Mouse (Mus musculus) megakaryocyte progenitor cell, adult 5-6 weeks (primary cell): Measurements from ENCODE around the gene Cog2. TPM values are rescaled to one million over a fixed set of nuclear protein-coding genes. Genes with fewer than 3 reads are reported as not detected.

Experiments
- ATAC-seq: replicated peaks from 2 replicates; pipeline ENCODE4 v1.8.0; 2016; ENCODE audit warnings: mild to moderate bottlenecking, moderate TSS enrichment, inconsistent platforms; ENCODE audit not compliant: poor library complexity
- total RNA-seq, 2 experiments: library from RNA; stranded (forward) in 1 of 2; stranded (reverse) in 1 of 2; fragments of 157-497, 149-512 nt in 1 of 2; fragments of 200-1000 nt in 1 of 2; gene quantifications; 2 replicates each; pipeline versions ENCODE4 v1.2.3 to v1.2.4; 2015 to 2017

The Cog2 gene
- total RNA-seq (2015) (9.3 and 12.8 TPM in 2 replicates), total RNA-seq (2017) (20.9 and 27.4 TPM in 2 replicates)

DNA sequence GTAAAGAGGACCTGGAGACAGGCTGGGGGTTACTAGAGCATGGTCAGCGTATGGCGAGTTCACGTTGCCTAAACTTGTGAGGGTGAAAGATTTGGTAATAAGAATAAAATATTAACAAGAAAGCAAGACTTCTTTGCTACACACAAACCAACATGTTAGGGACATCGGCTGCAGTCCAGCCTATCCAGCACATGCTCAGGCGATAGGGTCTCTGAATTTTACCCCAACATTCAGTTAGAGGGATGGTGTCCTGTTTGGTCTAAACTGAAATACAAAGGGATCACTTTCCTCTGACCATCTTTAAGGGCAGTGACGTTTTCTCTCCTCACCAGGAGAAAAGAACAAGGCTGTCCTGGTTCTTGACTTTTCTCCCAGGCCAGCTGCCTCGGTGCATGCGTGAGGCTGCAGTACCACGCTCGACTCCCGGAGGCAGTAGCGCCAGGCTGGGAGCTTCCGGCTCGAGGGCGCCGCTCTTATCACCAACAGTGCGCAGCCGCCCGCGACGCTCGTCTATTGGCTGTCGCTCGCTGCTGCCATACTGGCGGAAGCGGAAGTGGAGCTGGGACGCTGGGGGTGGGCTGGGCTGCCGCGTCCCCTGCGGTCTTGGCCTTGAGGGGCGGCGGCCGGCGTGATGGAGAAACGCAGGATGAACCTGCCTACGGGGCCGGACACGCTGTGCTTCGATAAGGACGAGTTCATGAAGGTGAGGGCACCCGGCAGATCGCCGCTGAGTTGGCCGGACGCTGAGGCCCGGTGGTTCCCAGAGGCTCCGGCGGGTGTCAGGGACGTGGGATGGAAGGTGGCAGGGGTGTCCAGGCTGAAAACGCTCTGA lies at the start of gene Cog2:
Gene Cog2 (plus strand): TSS at position 519 of the 832 bp plus-strand sequence.
- ATAC-seq: peak; percentile 99

DNA sequence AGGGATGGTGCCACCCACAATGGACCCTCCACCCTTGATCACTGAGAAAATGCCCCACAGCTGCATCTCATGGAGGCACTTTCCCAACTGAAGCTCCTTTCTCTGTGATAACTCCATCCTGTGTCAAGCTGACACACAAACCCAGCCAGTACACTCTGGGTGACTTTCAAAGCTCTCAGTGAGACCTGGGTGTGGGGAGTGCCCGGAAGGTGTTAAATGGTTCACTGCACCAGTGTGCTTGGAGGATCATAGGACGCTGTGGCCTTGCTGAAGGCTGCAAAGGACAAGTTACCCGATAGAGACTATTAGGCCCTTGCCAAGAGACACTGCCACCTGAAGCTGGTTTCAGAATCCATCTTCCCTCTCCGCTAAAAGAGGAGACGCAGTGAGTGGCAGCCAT lies 44.9 kb upstream of the Cog2 start:
- ATAC-seq: no peak

DNA sequence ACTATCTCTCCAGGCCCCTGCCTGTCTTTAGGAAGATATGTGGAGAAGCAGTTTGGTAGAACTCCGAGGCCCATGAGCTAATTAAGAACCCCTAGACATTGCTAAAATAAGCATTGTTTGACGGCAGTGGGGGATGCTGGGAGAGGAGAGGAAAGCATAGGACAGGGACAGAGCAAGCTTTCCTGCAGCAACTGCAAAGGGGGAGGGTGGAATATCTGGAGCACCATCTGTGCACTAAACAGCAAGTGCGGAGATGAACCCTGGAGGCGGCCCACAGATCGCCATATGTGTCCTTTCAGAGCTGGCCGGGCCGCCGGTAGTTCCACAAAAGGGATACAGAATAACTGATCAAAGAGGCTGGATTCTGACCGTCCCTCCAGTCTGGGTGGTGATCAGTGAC lies 43.9 kb upstream of the Cog2 start:
- ATAC-seq: no peak

DNA sequence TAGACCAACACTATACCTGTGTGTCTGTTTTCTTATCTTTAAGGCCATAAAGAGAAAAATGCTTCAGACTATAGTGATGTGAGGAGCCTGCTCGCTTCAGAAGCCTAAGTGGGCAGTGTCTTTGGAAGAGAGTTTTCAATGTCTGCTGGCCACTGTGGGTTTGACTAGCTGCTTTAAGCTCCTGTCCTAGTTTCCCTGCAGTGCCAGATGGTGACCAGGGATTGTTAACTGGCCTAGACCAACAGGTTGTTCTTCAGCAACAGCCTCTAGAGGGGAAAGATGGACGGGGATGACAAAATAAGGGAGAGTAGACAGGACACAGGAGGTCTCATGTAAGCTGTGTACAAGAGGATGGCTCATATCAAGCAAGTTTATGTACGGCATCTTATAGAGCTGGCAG lies 41.3 kb upstream of the Cog2 start:
- no peak for ATAC-seq

DNA sequence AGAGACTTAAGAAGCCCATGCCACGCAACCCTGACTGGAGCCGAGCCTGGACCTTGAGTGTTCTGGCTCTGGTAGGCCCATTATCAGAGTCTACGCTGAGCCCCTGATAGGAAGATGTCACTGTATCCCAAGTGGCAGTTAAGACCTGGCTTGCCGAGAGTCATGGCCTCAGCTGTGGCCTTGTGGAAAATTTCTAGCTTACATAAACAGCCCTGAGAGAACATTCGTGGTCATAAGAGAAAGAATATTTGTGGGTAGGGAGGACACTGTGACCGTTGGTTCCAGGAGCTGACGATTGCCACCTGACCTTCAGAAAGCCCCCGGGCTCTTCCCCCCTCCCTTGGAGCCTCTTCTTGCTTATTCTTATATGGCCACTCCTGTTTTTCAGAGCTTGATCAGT lies 40.2 kb upstream of the Cog2 start:
- no peak for ATAC-seq

DNA sequence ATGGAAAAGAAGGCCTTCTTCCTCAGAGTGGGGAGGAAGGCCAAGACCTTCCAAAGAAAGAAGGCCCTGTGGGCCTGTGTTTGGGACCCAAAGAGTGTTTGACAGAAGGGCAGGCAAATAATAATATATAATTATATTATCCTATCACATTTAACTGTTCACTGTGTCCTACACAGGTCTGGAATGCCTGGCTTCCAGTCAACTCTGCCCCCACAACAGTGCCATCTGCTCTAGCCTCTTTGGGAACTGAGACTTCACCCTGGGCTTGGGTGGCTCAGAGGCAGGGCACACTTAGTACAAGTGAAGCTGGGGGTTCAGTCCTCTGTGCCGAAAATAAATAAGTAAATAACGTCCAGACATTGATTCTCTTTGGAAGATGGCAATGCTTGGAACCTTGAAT lies 37.8 kb upstream of the Cog2 start:
- no peak for ATAC-seq

DNA sequence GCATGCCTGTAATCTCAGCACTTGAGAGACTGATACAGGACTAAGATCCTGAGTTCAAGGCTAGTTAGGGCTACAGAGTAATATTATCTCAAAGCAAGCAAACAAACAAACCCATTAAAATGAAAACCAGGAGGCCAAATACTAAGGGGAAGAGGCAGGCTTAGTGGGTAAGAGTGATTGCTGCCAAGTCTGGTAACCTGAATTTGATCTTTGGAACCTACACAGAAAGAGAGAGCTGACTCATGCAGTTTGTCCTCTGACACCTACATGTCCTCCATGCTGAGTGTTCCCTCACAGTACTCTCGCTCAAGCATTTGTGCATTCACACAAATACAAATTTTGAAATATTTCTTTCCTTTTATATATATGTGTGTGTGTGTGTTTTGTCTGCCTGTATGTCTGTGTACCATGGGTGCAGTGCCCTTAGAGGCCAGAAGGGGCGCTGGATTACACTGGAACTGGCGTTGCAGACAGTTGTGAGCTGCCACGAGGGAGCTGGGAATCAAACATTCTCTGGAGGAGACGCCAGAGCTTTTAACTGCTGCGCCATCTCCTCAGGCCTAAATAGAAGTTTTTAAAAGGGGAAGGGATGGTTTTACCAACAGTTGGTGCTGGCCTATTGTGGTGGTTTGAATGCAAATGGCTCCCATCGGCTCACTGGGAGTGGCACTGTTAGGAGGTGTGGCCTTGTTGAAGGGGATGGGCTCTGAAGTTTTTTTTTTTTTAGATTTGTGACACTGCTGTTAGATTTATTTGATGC lies 37.0 kb upstream of the Cog2 start:
- ATAC-seq: no peak

DNA sequence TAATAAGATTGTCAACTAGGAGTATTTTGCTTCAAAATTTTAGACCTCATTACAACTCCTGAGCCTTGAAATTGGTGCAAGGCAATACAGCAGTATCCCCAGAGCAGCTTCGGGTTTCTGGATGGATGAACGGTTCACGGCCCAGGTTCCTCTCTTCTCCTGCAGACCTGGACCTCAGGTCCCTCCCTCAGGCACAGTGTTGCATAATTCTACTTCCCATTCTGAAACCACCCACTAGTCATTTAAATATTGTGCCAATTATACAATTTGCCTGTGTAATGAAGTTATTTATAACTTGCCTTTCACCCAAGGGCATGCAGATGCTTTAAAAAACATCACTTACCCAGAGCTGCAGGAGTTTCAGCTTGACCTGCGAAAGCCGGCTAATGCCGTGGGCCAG lies 31.3 kb upstream of the Cog2 start:
- no peak for ATAC-seq

DNA sequence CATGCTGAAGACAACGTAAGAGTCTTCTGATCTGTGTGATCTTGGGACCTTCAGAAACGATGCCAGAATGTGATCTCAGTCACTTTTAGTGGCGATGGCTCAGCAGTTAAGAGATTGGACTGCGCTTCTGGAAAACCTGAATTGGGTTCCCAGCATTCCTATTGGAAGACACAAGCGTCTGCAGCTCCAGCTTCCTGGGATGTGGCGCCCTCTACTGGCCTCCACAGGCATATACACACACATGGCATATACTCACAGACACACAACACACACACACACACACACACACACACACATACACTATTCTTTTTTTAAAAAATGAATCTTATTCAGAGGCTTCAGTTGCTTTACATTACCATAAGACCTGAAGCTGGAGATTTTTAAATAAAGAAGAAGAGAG lies 30.8 kb upstream of the Cog2 start:
- no peak for ATAC-seq

DNA sequence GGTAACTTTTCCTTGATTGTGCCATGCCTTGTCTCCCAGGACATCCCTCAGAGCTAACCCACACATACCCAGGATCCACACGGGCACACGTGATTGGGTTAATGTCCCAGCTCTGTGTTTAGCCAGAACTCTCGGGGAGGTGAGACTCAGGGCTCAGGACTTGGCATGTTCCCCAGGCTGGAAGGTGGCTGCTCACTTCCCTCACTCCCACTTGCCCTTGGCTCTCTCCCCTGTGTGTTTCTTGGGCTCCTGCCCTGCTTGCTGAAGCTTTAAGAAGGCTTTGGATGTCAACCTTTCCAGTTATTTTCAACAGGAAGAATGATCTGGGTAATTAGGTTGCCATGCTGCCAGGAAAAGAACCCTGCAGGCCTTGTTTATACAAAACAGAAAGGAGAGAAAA lies 26.2 kb upstream of the Cog2 start:
- ATAC-seq: no peak

DNA sequence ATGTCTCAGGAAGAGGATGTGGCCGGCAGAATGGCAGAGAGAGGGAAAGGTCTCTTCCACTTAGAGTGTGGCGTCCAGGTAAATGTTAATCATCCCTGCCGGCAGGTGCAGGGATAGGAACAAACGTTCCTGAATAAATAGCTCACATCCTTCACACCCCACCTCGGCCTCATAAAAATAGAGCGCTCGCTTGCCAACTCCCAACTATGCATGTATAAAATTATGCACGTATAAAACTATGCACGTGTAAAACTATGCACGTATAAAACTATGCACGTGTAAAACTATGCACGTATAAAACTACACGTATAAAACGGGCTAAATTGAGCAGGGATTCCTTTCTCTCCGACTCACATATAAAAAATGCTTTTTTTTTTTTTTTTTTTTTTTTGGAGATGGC lies 25.6 kb upstream of the Cog2 start:
- ATAC-seq: no peak

DNA sequence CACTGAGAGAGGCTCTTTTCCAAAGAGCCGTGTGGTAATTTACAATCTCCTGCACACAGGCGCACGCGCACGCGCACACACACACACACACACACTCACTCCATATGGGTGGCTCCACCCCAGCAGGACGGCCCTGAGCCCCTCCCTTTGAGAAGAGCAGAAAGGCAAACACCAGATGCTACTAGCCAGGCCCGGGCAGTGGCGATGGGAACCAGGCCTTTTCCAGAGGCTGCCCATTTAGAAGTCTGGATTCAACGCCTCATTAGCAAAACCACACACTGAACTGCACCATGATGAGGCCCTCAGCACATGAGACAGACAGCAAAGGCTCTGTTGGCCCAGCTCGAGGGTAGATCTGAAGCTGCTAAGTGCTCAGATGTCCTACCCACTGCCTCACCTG lies 24.9 kb upstream of the Cog2 start:
- no peak for ATAC-seq

DNA sequence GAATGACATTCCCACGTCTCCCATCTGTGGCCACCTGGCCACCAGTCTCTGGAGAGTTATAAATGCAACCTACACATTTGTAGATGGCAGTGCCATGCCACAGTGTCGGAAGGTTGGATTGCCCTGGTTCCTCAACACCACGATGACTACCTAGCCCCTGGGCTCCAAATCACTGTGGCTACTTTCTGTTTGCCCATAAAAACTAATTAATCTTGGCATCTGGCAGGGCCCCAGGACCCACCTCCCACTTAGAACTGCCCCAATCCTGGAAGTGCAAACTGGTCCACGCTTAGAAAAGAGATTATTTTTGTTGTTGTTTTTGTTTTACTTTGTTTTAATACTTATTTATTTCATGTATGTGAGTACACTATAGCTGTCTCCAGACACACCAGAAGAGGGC lies 24.3 kb upstream of the Cog2 start:
- ATAC-seq: no peak

DNA sequence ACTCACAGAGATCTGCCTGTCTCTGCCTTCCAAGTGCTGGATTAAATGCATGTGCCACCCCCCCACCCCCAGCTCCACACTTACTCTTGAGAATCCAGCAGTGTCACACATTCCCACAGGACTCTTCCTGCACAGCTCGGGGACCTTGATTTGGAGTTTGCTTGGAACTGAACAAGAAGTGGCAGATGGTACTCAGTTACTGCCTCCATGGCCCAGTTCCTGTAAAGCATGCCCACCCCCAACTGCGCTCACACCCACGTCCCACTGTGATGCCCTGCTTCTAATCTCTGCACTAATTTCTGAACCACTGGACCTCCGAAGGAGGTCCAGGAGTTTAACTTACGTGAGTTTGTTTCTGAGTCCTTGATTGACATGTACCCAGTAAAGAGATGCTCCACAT lies 23.7 kb upstream of the Cog2 start:
- no peak for ATAC-seq

DNA sequence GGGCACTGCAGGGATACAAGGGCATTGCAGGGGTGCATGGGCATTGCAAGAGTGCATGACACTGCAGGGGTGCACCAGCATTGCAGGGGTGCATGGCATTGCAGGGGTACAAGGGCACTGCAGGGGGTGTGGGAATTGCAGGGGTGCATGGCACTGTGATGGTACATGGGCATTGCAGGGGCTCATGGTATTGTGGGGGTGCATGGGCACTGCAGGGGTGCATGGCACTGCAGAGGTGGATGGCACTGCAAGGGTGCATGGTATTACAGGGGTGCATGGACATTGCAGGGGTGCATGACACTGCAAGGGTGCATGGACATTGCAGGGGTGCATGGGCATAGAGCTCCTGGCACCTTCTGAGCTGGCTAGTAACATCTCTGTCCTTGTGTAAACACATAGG lies 22.2 kb upstream of the Cog2 start:
- ATAC-seq: no peak

DNA sequence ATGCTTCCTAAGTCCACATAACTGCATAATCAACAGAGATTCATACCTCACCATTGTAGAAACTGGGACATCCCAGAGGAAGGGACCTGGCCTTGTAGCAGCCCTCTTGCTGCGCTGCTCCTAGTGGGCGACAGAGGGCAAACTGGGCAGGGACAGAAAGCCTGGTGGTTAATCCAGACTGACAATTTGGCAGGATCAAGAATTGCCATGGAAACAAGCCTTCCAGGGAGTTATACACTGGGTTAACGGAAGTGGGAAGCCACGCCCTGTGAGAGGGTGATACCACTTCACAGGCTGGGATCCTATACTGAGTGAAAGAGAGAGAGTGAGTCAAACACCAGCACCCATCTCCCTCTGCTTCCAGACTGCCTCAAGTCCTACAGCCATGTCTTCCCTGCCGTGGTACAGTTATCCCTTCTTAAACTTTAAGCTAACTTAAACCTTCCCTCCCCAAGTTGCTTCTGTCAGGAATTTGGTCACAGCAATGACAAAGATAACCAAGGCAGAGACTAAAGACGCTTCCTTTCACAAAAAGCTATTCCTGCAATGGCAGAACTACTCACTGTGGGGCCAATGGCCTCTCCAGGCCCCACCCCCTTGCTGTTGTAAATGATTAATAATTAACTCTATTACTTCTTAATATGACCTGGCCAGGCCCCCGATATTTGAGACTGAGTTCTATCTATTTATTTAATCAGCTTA lies 21.2 kb upstream of the Cog2 start:
- ATAC-seq: no peak

DNA sequence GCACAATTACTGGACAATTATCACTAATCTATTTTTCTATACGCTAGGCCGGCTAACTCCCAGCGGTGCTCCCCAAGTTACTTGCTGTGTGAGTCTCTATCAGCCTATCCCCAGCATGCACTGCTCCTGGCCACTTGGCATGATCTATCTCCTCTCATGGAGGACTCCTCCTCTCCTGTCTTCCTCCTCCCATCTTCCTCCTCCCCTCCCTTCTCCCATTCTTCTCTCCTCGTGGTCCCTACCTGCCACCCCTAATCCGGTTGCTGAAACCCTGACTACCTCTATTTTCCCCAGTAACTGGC lies 20.7 kb upstream of the Cog2 start:
- no peak for ATAC-seq

DNA sequence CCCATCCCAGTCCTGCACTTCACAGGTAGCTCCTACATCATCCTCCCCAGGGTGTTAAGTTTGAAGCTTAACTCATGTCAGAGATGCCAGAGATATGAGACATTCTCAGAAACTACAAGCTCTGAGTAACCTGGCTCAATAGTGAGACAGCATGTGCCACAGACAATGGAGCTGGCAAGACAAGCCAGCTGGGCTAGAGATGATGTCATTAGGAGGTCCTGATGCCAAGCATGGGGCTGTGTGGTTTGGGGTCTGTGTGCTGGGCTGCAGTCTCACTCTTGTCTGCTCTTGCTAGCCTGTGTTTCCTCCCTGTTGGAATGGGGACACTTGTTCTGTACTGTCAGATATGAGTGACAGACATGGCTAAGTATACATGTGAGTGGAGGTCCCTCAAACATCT lies 14.9 kb upstream of the Cog2 start:
- no peak for ATAC-seq

DNA sequence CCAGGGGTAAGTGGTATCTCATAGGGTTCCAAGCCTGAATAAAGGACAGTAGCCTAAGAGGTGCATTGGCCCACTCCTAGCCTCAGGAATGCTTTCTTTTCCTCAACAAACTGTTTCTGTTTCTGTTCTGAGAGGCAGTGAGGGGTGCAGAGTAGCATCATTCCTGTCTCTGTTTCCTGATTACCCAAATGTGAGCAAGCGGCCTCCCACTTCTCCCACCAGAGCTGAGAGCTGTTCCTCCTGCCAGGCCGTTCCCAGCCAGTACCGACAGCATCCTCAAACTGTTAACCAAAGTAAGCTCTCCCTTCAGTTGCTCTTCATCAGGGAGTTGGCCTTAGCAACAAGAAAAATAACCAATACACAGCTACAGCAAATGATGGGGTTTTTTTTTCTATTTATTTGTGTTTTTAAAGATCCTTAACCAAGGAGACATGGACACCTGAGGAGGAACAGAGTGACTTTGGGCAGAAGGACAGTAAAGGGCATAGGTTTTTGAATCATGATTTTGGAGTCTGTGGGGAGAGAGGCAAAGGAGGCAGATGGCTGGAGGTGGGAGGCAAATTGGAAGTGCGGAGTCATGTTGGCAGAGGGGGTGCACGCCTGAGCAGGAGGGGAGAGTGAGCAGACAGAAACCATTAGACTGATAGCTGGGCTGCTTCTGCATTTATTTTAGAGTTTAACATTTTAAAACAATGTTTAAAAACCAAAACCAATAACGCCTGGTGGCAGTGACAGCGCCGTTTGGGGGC lies 12.8 kb upstream of the Cog2 start:
- ATAC-seq: no peak

DNA sequence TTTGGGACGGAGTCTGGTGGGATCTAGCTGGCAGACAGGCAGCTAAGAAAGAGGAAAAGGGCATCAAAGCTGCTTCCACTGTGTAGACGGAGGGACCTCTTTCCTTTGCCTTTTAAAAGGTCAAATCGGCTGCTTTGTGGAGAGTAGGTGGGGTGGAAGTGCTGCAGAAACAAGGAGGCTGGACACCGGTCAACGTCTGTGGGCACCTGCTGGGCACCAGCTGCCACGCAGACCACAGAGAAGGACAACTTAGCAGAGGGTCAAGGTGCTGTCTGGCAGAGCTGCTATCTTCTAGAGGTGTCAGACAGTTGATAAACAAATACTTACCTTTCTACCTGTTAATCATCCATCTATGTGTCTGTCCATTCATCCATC lies 12.3 kb upstream of the Cog2 start:
- ATAC-seq: no peak

DNA sequence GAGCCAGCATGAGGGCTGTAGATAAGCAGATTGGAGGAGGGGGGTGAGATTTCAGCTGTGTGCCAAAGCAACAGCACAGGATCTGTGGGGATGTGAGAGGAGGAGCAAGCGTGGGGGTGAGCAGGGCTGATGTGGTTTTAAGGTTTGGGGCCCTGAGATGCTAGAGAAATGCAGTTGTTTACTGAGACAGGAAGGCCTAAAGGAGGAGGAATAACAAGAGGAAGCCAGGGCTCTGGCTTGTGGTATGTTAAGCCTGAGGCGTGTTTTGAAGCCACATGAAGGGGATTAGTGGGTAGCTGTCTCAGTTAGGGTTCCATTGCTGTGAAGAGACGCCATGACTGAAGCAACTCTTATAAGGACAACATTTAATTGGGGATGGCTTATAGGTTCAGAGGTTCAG lies 11.4 kb upstream of the Cog2 start:
- ATAC-seq: no peak
